Mouse (Mus musculus) cortical plate, adult 2 months (tissue): ENCODE measurements around the gene Gm4302. TPM values are rescaled to one million over a fixed set of nuclear protein-coding genes. Genes with fewer than 3 reads are reported as not detected.
"Not testable (repeated sequence)": the region's sequence is repeated elsewhere in the genome, so short reads cannot be mapped to it uniquely, and the experiment has no call there.

Experiments used
- H3K27ac ChIP-seq: fragments of 200-500 bp; 2 replicates; pipeline ENCODE4 v1.5.1; 2012; ENCODE audit warnings: low read length, control low read depth, inconsistent platforms; ENCODE audit not compliant: insufficient read depth
- H3K4me1 ChIP-seq: fragments of 200-500 bp; 2 replicates; pipeline ENCODE4 v1.6.1; 2011; ENCODE audit warnings: low read length; ENCODE audit not compliant: control insufficient read depth, insufficient read depth
- H3K4me3 ChIP-seq: fragments of 200-500 bp; 2 replicates; pipeline ENCODE4 v1.5.1; 2011; ENCODE audit warnings: mild to moderate bottlenecking, low read length, control low read depth; ENCODE audit not compliant: insufficient read depth
- CTCF ChIP-seq: fragments of 200-500 bp; IDR thresholded peaks from 2 replicates; pipeline ENCODE4 v1.5.1; 2011; ENCODE audit warnings: mild to moderate bottlenecking, control low read depth, low read length; ENCODE audit not compliant: insufficient read depth; ENCODE audit errors: extremely low read depth
- POLR2A ChIP-seq: fragments of 200-500 bp; IDR thresholded peaks from 2 replicates; pipeline ENCODE4 v1.6.1; 2011; ENCODE audit warnings: mild to moderate bottlenecking, low read length, control low read depth; ENCODE audit not compliant: insufficient read depth; ENCODE audit errors: extremely low read depth
- polyA plus RNA-seq: library from polyadenylated mRNA; depleted of rRNA; stranded (reverse); fragments of >200 nt; gene quantifications from 2 replicates; pipeline ENCODE4 v1.2.3, GENCODE M21; 2012; rRNA removed

Gene Gm4302
- not detected in 2 replicates for polyA plus RNA-seq

DNA sequence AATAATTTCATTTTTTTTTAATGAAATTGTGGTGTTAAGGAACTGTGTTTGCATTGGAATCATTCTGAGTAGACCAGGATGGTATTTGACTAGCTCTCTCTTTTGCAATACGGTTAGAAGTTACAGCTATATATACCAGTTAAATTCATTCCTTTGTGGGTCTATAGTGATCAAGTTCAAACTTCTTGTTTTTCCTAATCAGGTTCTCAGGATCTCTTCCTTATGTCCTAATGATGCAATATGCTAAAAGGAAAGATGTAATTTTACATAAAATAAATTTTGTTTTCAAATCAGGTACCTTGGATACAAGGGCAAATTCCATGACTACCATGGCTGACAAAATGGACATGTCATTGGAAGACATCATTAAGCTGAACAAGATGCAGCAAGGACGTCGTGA lies at the start of gene Gm4302:
Gene Gm4302, plus strand, starts transcription at position 301 of the 400 bp plus-strand sequence.
- not testable (repeated sequence) for H3K4me1 ChIP-seq, H3K4me3 ChIP-seq, H3K27ac ChIP-seq

DNA sequence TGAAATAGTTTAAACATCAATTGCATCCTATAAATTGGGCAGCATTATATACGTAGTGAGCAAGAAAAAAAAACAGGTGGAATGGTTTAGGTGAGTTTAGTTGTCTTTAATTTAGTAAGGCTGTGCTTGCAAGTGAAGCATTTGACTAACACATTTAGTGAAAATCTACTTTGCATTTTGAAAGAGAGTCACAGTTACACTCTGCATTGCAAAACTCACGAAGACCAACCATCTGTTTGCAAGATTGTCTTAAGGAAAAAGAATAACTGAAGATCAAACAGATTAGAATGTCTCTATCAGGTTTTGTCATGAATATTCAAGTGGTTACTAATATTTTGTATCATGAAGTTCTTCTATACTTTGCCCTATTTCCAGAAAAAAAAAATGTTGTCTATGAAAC lies 44.5 kb upstream of the Gm4302 start:
- TF ChIP-seq POLR2A (no peak), CTCF (no peak)
- no peak overlapping the region for H3K4me3 ChIP-seq
- H3K4me1 ChIP-seq = no peaks in the 10 kb centered on the region
- H3K27ac ChIP-seq = no peak overlapping the region

DNA sequence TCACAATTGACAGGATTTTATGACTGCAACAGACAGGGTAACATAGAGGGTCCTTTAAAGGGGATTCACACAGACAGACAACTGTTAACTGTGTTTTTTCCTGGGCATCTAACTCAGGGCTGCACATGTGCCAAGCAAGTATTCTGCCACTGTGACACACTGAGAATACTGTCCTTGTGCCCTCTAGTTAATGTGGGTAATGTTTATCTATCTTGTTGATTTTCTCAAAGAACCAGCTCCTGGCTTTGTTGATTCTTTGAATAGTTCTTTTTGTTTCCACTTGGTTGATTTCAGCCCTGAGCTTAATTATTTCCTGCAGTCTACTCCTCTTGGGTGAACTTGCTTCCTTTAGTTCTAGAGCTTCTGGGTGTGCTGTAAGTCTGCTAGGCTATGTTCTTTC lies 40.5 kb upstream of the Gm4302 start:
- not testable (repeated sequence) for H3K4me3 ChIP-seq, H3K27ac ChIP-seq

GRCm38 (mm10) chr10:100335376-100335775 lies 5.3 kb upstream of the Gm4302 start, which contains the start of gene Gm4301:
Gm4301 (plus strand) TSS chr10:100335676.
- not testable (repeated sequence) for H3K4me1 ChIP-seq, H3K4me3 ChIP-seq, H3K27ac ChIP-seq

More for the DNA sequence above, 40.5 kb upstream of the Gm4302 start:
- not testable (repeated sequence) for H3K4me1 ChIP-seq

- not testable (repeated sequence) for H3K27ac ChIP-seq, H3K4me1 ChIP-seq, H3K4me3 ChIP-seq
These were observed 5.0 kb downstream of the Gm4302 start, which contains the start of gene Gm4303 for GRCm38 (mm10) chr10:100345672-100346071. Gm4303 (plus strand) TSS chr10:100345972.

GRCm38 (mm10) chr10:100350793-100351192 lies 10.2 kb downstream of the Gm4302 start, which contains the start of gene Gm4305:
Gm4305 (plus strand) TSS chr10:100351093.
- H3K27ac ChIP-seq, H3K4me3 ChIP-seq, H3K4me1 ChIP-seq: not testable (repeated sequence)

- H3K27ac ChIP-seq, H3K4me3 ChIP-seq, H3K4me1 ChIP-seq: not testable (repeated sequence)
These were observed 16.2 kb downstream of the Gm4302 start for GRCm38 (mm10) chr10:100356841-100357240.

GRCm38 (mm10) chr10:100361038-100361437 lies 20.4 kb downstream of the Gm4302 start, which contains the start of gene Gm4307:
Gm4307 (plus strand) TSS chr10:100361338.
- not testable (repeated sequence) for H3K27ac ChIP-seq, H3K4me3 ChIP-seq

GRCm38 (mm10) chr10:100382460-100382859 lies 41.8 kb downstream of the Gm4302 start, which contains the start of gene Gm4312:
Gm4312 (minus strand) TSS chr10:100382560.
- not testable (repeated sequence) for H3K4me3 ChIP-seq, H3K4me1 ChIP-seq, H3K27ac ChIP-seq

More at GRCm38 (mm10) chr10:100361038-100361437, 20.4 kb downstream of the Gm4302 start, which contains the start of gene Gm4307:
- H3K4me1 ChIP-seq = not testable (repeated sequence)

Other genes with a start within 250 kb of the Gm4302 start
- not detected in 2 replicates for gene Gm4301, start 5.2 kb upstream of the Gm4302 start, polyA plus RNA-seq
- gene Gm4303, start 5.1 kb downstream of the Gm4302 start, polyA plus RNA-seq = not detected in 2 replicates
- gene Gm4305, start 10.3 kb downstream of the Gm4302 start, polyA plus RNA-seq = not detected in 2 replicates
- gene Gm4307, start 20.5 kb downstream of the Gm4302 start, polyA plus RNA-seq = not detected in 2 replicates
- not detected in 2 replicates for gene Gm4312, start 41.7 kb downstream of the Gm4302 start, polyA plus RNA-seq
- 6.3 and 6.6 TPM in 2 replicates for gene Tmtc3, start 146.5 kb downstream of the Gm4302 start, polyA plus RNA-seq
- gene Cep290, start 146.7 kb downstream of the Gm4302 start, polyA plus RNA-seq = 7.8 and 8.1 TPM in 2 replicates
- gene 4930430F08Rik, start 249.6 kb downstream of the Gm4302 start, polyA plus RNA-seq = 21.5 and 22.9 TPM in 2 replicates
- not detected in 2 replicates for gene 1700017N19Rik, start 249.6 kb downstream of the Gm4302 start, polyA plus RNA-seq